Mouse (Mus musculus) regulatory T cell (primary cell): ENCODE results near the gene Pard3b.

Experiments
- in situ Hi-C: fragments of 300-600 bp; cut with MboI, MseI; formaldehyde crosslinking; loops from one replicate; pipeline ENCODE4 v1.15.1; 2025; ENCODE audit warnings: high pct_unique_total_duplicates

Pard3b gene

DNA sequence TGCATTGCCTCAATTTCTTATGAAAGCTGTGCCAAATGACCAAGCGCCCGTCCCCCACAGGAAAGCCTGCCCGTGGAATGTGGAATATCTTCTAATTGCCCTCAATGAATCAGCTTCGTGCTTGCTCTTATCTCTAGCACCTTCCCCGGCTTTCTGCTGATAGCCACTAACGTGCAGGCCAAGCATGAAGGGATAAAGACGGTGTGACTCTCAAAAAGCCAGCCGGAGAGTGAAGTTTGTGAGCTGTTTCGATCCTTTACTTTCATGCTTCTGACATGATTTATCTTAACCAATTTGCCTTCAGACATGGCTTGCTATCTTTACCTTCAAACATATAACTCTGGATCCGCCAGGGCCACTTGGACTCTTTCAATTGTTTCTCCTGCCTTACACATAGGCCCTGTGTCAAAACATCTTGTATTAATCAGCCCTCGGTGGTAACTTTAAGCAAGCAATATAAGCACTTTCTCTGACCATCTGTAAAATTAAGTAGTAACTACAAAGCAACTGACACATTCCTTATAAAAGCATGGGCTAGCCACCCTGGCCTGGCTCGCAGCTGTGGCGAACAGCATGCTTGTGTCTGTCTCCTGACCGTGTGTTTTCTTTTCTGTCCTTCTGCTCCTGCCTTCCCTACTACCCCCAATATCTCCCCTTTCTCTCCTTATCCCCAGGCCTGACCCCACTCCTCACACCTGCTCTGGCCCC, 744.3 kb downstream of the Pard3b start:
- in situ Hi-C loops = no loop called here

DNA sequence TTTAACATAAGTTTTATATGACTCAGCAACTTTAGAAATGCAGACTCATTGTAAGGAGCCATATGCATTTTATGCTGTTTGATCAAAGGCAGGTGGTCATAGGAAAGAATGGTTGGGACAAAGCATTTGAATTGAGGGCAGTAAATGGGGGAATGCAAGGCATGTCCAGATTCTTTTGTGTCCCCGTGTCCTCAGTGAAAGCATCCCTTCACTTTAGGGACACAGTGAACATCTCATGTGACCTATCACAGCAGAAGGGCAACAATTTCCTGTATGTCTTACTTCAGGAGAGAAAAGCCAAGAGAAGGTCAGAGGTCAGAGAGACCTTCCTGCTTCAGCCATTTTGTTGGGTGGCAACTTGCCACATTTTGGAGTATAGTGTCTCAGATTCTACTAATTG, 745.6 kb downstream of the Pard3b start:
- in situ Hi-C loops = no loop called here

DNA sequence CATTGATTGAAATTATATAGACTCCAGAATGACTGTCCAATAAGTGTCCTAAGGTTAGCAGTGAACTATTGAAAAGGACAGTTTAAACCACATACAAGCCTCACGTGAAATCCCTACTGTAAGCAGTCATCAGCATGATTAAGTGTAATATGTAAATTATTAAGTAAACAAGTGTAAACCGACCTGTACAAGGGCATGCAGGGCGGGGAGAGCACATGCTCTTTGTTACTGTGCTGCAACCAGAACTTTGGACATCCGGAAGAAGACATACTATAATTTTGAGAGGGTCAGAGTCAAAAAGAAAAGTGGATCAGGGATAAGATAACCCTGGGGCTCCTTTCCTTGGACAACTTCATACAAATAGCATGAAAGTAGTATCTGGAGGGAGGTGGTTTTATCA, 749.4 kb downstream of the Pard3b start:
- in situ Hi-C loops = no loop called here

DNA sequence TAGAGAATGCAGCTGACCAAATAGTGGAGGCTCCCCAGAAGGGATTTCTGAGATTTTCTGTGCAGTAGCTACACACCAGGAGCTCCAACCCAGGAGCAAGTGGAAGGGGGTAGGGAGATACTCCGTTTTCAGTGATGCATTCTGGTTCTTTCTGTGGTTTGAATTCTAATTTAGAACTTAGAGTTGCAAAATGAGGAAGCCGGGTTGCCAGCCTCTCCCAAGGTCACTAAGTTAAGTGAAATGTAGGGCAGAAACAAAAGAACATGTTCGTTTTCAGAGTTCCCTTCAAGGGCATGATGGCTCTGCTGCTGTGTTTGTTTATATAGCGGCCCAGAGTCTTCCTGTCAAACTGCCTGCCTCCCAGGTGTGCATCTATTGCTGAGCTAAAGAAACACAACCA, 754.2 kb downstream of the Pard3b start:
- in situ Hi-C loops = no loop called here

DNA sequence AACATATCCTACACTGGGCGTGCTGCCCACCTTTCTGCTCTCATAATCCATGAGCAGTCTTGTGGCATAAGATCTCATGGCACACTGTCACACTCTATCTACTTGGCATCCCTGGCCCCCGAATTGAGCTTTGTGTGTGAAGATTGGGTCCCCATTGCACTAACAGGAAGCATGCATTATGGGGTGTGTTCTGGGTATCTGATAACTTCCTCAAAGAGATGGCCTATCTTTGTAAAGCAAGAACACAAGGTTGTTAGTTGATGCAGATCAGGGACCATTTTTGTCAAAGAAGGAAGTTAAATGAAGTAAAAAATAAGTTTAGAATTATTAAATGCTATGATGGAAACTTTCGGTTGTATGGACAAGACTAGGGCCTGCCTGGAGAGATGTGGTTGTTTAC, 755.9 kb downstream of the Pard3b start:
- in situ Hi-C loops = no loop called here

DNA sequence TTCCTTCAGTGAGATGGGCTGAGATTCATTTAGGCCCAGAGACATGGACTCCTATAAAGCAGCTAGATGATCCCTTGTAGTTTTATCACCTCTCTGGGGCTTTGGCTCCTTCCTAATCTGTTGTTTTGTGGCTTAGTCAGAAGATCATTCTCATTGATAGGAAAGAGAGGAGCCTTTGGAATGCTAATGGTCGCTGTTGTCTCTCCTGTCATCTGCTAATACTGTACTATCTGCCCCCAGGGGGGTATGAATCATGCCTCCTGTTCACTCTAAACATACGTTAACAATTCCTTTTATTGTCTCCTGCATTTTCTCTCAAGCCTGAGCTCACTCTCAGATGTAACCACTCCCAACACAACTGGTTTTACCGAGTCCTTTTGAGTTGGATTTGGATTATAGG, 759.6 kb downstream of the Pard3b start:
- in situ Hi-C loops = no loop called here

DNA sequence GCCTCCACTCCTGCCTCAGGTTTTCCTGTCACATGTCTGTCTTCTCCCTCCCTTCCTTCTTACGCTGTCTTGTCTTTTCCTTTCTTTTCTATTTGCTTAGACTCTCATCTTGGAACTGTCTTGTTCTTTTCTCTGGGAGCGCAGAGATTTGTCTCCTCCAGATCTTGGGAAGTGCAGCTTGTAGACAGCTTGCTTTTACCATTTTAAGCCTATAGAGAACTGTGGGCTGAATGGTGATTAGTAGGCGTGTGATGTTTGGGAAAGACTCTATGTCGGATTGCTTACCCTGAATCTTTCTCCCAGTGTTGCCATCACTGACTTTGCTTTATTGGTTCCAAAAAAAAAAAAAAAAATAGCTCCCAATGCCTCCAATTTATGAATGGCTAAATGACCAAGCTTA, 760.1 kb downstream of the Pard3b start:
- in situ Hi-C loops = no loop called here

DNA sequence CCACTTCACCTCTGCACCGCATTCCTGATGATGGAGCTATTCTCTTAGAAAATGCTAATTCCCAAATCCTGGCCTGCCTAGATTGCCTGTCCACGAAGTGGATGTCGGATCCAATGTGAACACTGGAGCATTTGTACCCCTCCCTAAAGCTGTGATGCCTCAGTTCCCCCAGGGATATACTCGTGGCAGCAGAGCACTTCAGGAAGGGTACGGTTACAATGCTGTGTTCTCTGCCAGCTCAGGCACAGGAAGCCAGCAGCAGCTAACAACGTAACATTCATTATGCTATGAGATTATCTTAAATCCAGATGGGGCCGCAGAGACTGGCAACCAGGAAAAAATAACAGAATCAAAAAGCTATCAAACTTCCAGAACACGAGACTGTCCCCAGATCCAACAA, 766.4 kb downstream of the Pard3b start:
- in situ Hi-C loops = no loop called here

DNA sequence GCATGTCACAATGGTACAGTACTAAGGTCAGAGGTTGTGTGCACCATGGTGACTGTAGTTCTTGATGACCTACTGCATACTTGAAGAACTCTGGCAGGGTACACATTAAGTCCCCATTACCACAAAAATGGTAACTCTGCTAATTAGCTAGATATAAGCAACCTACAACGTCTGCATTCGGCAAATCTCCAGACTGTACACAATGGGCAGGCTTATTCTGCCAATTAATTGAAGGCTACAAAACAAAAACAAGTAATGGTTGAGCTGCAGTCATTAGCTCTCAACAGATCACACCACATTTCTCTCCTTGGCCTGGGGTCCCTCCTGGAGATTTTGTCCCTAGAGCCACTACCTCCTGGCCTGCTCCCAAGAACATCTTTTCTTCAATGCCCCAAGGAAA, 772.7 kb downstream of the Pard3b start:
- in situ Hi-C loops = loop anchor here (10.0 kb wide), 1 partner anchor 1597 kb away; no protein-coding TSS in a partner anchor

DNA sequence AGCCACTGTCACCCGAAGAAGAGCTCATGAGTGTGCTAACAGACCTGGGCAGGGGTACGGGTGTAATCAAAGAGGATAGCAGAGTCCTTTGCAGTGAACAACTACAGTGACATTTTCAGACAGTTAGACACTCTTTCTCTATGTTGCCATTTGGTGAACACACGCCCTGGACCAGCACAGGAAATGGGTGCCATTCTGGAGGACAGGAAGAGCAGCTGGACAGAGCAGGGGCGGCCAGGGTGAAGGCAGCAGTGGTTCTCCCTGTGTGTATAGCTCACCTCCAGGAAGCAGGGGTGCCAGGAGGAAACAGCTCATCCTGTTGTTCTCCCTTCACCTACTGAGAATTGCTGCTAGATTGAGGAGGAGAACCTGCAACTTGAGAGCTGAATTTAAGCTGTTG, 773.4 kb downstream of the Pard3b start:
- in situ Hi-C loops = loop anchor here (10.0 kb wide), 1 partner anchor 1597 kb away; no protein-coding TSS in a partner anchor

DNA sequence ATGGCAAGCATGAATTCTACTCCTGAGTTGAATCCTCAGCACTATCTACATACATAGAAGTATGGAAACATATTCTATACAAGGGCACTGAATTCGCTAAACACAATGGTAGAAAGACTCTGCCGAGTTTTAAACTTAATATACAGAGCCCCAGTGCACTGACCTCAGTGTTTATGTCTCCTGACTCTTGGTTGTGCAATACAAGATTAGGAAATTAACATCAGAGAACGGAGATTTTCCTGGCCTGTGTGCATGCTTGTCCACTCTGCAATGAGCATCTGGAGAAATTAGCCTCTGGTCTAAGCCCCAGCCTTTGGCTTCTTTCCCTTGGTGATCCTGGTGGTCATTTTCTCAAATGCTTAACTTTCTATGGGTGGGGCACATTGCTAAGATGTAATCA, 774.4 kb downstream of the Pard3b start:
- in situ Hi-C loops = loop anchor here (10.0 kb wide), 1 partner anchor 1598 kb away; no protein-coding TSS in a partner anchor

DNA sequence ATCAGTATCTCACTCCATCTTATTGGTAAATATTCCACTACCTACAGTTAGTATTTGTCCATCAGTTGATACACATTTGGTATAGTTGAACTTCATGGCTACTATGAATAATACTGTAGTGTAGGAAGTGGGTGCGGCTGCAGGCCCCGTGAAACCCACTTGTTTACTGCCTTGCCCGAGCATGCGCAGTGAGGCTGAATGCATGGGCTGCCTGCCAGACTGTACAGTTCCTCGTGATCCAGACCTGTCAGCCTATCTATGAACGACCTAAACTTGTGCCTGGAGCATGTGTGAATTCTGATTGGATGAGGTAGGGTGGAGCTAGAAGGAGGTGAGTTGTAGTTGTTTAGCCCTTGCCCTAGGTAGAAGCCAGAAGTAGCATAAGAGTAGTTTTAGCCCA, 775.9 kb downstream of the Pard3b start:
- in situ Hi-C loops = loop anchor here (10.0 kb wide), 1 partner anchor 1600 kb away; no protein-coding TSS in a partner anchor

DNA sequence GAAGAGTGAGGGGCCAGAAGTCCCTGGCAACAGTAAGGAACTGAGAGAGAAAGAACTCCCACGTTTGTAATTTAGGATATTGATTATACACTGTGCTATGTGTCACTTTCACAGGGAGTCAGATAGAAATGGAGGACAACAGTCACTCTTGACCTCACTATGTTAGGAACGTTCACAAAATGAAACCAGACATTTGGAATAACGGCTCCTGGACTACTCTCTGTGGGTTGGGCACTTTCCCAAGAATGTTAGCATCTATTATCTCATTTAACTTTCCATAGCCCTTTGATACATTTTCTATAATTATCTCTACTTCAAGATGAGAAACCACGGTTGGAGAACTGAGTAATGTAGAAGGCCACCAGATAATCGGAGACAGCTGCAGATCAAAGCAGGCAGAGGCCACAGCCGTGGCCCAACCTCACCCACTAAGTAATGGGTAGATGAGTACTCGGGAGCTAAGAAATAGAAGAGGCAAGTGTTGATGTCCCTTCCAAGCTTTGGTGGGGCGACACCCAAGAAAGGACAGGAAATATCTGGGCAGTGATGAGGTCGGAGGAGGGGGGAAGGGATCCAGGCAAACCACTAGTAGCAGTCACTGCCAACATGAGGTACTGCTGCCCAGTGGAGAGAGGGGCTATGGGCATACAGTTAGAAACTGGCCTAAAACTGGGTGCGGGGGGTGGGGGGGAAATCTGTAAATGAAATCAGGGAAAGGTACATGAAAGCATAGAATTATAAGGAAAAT, 778.2 kb downstream of the Pard3b start:
- in situ Hi-C loops = loop anchor here (10.0 kb wide), 1 partner anchor 1602 kb away; no protein-coding TSS in a partner anchor

DNA sequence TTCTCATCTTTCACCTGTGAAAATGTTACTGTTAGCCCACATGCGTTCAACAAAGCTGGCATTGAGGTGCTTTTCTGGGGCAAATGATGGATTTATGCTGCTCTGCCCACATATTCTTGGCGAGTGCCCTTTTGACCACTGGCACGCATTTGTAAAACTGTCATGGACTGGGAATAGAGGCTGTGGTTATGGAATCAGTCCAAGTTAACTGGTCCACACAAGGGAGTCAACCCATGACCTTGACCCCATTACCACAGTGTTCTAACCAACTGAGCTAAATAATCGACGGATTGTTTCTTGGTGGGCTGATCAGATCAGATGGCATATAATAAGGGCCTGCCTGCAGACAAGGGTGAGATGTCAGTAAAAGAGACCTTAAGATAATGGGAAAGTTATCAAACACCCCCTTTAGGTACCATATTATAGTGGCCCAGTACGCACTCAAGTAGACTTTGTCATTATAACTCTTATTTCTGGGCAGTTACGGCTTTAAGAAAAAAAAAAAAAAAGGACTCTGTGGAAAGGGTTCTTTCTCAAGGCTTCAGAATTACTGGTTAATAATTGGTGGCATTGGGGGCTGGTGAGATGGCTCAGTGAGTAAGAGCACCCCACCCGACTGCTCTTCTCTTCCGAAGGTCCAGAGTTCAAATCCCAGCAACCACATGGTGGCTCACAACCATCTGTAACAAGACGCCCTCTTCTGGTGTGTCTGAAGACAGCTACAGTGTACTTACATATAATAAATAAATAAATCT, 784.4 kb downstream of the Pard3b start:
- in situ Hi-C loops = no loop called here

DNA sequence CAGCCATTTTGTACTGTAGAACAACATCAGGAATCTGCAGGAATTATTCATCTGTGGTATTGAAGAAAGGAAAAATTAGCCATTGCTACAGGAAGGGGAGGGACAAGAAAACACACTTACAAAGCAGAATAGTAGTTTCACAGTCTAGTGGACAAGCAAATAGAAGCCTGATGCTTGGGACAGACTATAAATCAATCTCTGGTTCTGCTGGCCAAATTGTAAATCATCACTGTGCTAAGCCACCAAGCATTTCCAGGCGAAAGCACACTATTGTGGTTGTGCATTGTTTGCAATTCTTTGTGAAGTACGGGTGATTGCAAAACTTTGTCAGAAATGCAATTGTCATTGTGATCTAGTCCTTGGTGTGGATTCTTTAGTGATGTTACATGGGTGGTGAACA, 786.7 kb downstream of the Pard3b start:
- in situ Hi-C loops = no loop called here

DNA sequence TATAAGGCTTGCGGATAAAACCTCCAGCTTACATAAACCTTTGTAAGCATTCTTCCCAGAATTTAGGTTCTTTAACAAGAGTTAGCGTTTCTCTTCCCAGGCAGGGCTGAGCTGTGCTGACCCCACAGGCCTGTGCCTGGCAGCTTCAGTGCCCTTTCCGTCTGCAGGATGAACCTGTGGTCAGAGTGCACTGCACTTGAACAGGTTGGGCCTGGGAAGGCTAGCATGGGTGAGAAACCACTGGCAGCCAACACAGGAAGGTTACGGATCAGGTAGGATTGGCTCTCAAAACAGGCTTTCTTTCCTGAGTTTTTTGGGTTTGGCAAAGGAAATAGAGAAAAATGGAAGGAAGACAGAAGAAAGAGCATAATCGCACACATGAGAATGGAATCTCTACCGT, 790.1 kb downstream of the Pard3b start:
- in situ Hi-C loops = no loop called here

DNA sequence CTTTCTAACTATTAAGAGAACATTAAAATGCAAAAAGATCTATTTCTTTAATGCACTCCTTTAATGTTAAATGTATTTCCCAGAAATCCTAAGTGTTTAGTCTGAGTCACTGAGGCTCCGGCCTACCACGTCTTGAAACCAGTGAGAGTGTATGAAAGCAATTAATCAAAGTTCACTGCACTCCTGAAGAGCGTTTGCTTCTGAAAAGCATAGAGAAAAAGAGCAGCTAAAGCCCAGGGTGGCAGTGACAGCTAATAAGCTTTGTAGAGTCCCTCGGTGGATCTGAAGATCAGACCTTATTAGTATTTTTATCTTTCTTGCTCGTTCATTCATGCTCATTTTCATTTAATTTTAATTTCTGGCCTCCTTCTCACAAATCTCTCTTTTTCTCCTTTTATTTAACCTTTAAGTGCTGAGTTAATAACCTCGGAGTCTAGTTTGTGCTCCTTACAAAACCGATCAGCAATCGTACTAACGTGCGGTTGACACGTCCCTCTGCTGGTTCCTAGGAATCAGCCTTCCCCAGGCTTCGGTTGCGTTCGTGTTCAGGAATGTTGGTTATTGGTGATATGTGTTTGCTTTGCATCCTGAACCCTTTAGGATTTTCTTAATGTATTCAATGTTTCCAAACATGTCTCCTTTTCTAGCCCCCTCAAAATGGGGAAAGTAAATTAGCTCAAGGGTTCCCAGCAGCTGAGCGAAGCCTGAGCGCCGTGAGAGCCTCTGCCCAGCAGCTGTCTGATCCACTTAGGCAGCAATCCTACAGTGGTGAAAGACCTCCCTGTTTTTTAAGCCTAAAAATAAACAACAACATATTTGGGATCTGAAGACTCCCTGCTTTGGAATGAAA, 790.9 kb downstream of the Pard3b start:
- in situ Hi-C loops = no loop called here

DNA sequence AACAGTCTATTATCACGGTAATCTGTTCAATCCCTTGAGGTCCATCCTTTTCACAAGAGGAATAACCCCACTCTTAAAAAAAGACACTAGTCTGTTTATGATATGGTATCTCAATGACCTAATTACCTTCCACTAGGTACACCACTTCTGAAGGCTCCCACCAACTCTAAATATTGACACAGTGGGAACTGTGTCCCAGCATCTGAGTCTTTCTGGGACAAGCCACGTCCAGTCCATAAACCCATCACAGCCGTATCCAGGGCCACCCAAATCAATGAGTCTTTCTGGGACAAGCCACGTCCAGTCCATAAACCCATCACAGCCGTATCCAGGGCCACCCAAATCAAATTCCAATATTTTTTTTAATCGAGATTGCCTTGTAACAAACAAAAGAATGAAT, 792.4 kb downstream of the Pard3b start:
- in situ Hi-C loops = no loop called here

DNA sequence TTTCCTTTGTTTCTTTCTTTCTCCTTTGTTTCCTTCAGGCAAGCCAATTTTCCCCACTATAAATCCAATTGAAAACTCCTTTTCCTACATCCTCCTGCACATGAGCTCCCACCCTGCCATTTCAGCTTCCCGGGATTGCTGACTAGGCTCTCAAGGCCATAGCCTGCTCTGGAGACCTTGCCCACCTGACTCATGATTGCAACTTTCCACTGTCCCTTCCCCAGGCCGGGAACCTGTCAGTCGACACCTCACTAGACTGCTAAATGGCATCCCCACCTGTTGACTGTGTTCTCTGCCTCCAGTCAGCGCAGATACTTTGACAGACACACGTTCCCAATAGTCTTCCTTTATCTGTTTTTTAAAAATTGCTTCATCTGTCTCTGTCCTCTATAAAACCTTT, 795.3 kb downstream of the Pard3b start:
- in situ Hi-C loops = no loop called here

DNA sequence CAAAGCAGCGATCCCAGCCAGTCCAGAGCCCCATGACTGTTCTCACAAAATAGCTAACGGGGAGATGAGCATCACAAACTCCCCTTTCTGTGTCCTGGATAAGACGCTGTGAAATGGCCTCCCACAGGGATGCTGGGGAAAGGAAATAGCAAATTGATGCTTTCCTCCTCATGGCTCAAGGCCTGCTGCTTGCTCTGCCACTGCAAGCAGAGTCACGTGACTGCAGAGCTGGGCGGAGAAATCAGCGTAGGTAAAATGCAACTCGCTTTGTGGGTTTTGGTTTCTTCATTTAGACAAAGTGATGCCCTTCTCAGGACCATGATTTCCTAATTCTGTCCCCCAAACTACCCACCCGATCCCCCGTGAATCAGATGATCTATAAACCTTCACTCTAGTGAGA, 797.2 kb downstream of the Pard3b start:
- in situ Hi-C loops = no loop called here

DNA sequence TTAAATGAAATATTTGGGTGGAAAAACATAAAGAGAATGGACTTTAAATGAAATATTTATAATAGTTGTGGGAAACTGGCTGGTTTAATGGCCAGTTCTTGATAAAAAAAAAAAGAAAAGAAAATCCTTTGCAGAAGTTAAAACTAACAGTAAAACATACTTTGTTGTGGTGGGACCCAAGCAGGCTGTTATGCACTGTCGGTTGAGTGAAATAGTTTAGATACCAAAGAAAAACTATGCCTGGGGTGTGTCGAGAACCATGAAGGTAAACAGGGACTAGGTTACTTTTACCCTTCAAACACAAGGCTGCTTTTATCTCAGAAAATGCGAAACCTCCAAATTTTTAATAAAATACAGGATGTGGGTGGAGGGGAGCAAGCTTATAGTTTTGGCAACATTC, 797.7 kb downstream of the Pard3b start:
- in situ Hi-C loops = no loop called here
